Mouse (Mus musculus): ENCODE measurements at regions not wholly inside any gene's neighbourhood (a gene's known extent, or its start where the extent isn't known, plus 50 kb on each side); places are given as distances from the start of the nearest gene placed in this dataset.
A peak's percentile ranks its signal among the peaks of the same experiment; 100 is the strongest.
"Not testable (repeated sequence)": the region's sequence is repeated elsewhere in the genome, so short reads cannot be mapped to it uniquely, and the experiment has no call there.

DNA sequence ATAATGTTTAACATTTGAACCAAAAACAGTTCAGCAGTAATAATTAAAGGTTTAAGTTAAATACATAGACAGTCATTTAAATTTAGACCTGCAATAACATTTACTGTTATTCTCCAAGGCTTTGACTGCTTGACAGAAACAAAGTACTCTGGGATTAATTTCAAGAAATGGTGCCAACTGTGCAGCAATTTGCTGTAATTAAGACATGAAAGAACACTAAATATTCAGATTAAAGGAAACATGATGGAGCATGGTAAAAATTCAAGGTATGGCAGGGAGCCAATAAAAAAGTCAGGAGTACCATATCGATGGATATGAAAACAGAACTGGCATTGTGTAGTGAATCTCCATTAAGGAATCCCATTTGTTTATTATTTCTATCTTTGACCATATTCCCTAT lies 352.3 kb downstream of the Gm8797 start:
- 21% methylated on average over 1 of the region's 1 CpGs for WGBS
- Histone ChIP-seq H3K9me3 (ENCODE audit: control insufficient read depth, low read length) (no peaks in the 10 kb centered on the region), H3K36me3 (ENCODE audit: control insufficient read depth, insufficient read depth) (no peaks in the 10 kb centered on the region), H3K4me1 (replicated peaks; ENCODE audit: control insufficient read depth, insufficient read depth, low read length) (no peaks in the 10 kb centered on the region), H3K27me3 (replicated peaks; ENCODE audit: control insufficient read depth, insufficient read depth, low read length) (no peaks in the 10 kb centered on the region), H3K4me3 (replicated peaks; ENCODE audit: low read length) (no peak overlapping the region), H3K27ac (ENCODE audit: low read length) (no peak overlapping the region), H3K4me2 (ENCODE audit: low read length) (no peak overlapping the region), H3K9ac (replicated peaks; ENCODE audit: low read depth, low read length) (no peak overlapping the region)
- peak; percentile 27; the same call in 1 of the 2 replicates for ATAC-seq

DNA sequence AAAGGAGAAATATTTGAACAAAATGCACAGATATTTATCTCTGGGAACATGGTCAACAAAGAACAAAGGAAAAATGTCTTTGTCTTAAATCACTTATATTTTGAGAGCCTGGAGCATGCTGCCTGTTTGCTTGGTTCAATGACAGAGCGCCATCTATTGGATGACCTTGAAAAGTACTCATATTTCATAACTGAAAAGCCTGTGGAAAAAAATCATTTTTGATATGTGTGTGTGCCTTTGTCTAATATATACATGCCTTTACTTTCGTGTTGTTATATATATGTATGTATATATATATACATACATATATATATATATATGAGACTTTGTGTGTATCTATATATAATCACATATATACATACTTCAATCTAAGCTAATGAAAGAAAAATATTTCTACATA lies 356.1 kb downstream of the Gm8797 start:
- H3K27me3 ChIP-seq (replicated peaks; ENCODE audit: control insufficient read depth, insufficient read depth, low read length) = no peaks in the 10 kb centered on the region
- no peaks in the 10 kb centered on the region for H3K36me3 ChIP-seq (ENCODE audit: control insufficient read depth, insufficient read depth)
- no peaks in the 10 kb centered on the region for H3K9me3 ChIP-seq (ENCODE audit: control insufficient read depth, low read length)
- H3K4me1 ChIP-seq (replicated peaks; ENCODE audit: control insufficient read depth, insufficient read depth, low read length) = no peaks in the 10 kb centered on the region
- no peak overlapping the region for H3K4me2 ChIP-seq (ENCODE audit: low read length)
- ATAC-seq = peak; percentile 83
- 10% methylated on average over 2 of the region's 2 CpGs for WGBS
- no peak overlapping the region for H3K4me3 ChIP-seq (replicated peaks; ENCODE audit: low read length)
- H3K27ac ChIP-seq (ENCODE audit: low read length) = no peak overlapping the region
- H3K9ac ChIP-seq (replicated peaks; ENCODE audit: low read depth, low read length) = no peak overlapping the region

DNA sequence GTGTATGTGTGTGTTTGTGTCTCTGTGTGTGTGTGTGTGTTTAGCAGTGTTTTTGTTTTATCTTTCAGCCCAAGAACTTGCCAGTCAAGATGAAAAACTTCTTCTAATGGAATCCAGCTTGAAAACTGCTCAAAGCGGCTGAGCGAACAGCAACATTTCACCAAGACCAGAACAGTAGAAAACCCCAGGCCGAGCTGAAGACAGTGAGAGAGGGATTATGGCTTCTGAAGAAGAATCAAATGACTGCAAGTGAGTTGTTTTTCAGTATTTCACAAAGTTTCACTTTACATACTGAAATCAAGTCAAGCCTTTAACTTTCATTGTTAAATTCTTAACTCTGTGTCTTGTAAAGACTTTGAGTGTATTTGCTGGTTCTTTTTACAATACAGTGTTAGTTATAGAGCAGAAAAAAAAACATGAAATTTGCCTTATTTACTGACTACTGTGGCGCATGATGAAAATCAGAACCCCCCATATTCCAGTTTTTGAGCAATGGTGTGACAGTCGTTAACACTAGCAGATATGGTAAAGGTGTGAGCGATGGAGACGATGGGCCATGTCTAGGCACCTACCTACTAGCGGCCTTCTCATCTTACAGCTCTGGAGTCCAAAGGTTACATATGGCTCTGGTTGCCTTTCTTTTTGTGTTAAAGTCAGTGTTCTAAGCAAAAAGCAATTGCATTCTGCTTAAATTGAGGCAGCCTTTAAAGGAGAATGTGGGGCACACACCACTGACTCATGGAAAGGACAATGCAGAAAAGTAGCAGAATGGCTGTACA lies 357.0 kb downstream of the Gm8797 start:
- no peaks in the 10 kb centered on the region for H3K4me1 ChIP-seq (replicated peaks; ENCODE audit: control insufficient read depth, insufficient read depth, low read length)
- no peak overlapping the region for H3K4me2 ChIP-seq (ENCODE audit: low read length)
- H3K9ac ChIP-seq (replicated peaks; ENCODE audit: low read depth, low read length) = no peak overlapping the region
- H3K4me3 ChIP-seq (replicated peaks; ENCODE audit: low read length) = no peak overlapping the region
- no peaks in the 10 kb centered on the region for H3K27me3 ChIP-seq (replicated peaks; ENCODE audit: control insufficient read depth, insufficient read depth, low read length)
- no peak for ATAC-seq
- H3K36me3 ChIP-seq (ENCODE audit: control insufficient read depth, insufficient read depth) = no peaks in the 10 kb centered on the region
- no peaks in the 10 kb centered on the region for H3K9me3 ChIP-seq (ENCODE audit: control insufficient read depth, low read length)
- 84% methylated on average over 8 of the region's 8 CpGs for WGBS
- no peak overlapping the region for H3K27ac ChIP-seq (ENCODE audit: low read length)

DNA sequence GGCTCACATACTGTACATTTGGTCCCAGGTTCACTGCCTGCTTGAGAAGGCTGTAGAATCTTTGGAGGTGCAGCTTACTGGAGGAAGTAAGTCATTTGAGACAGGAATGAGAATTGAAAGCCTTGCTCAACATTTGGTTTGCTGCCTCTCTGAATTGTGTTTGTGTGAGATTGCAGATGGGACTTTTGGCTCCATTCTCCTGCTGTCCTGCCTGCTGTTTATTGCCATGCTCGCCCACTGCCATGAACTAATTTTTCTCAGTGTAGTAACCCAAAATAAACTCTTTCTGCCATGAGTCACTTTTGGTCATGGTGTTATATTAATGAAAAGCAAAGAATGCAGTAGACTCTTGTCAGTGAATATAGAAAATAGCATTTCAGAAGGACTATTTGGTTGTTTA lies 368.1 kb downstream of the Gm8797 start:
- 71% methylated on average over 1 of the region's 1 CpGs for WGBS
- no peak for ATAC-seq

DNA sequence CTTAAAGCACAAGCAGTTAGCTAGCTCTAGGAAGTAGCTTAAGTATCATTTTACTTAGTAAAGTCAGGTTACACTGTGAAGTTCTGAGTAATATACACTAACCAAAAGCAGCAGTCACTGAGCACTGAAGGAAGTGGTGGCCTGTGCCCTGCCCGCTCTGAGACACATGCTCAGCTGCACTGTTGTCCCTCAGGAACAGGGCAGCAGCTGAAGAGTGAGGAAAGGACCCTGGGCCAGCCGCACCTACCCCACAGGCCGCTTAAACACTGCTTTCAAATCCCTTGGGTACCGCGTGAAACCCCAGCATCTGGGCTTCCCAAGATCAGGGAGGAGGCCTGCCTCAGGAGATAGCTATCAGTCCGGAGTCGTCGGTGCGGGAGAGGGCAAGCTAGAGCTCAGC lies 385.1 kb downstream of the Gm8797 start:
- WGBS = 88% methylated on average over 9 of the region's 9 CpGs
- H3K4me1 ChIP-seq (replicated peaks; ENCODE audit: control insufficient read depth, insufficient read depth, low read length); H3K36me3 ChIP-seq (ENCODE audit: control insufficient read depth, insufficient read depth); H3K4me2 ChIP-seq (ENCODE audit: low read length); H3K27ac ChIP-seq (ENCODE audit: low read length); ATAC-seq; H3K9me3 ChIP-seq (ENCODE audit: control insufficient read depth, low read length); H3K27me3 ChIP-seq (replicated peaks; ENCODE audit: control insufficient read depth, insufficient read depth, low read length); H3K9ac ChIP-seq (replicated peaks; ENCODE audit: low read depth, low read length); H3K4me3 ChIP-seq (replicated peaks; ENCODE audit: low read length): not testable (repeated sequence)

More for the DNA sequence above, 368.1 kb downstream of the Gm8797 start:
- Histone ChIP-seq H3K36me3 (ENCODE audit: control insufficient read depth, insufficient read depth) (no peaks in the 10 kb centered on the region), H3K9ac (replicated peaks; ENCODE audit: low read depth, low read length) (no peak overlapping the region), H3K27ac (ENCODE audit: low read length) (no peak overlapping the region), H3K4me2 (ENCODE audit: low read length) (no peak overlapping the region), H3K27me3 (replicated peaks; ENCODE audit: control insufficient read depth, insufficient read depth, low read length) (no peaks in the 10 kb centered on the region), H3K4me1 (replicated peaks; ENCODE audit: control insufficient read depth, insufficient read depth, low read length) (no peaks in the 10 kb centered on the region), H3K4me3 (replicated peaks; ENCODE audit: low read length) (no peak overlapping the region), H3K9me3 (ENCODE audit: control insufficient read depth, low read length) (no peaks in the 10 kb centered on the region)

DNA sequence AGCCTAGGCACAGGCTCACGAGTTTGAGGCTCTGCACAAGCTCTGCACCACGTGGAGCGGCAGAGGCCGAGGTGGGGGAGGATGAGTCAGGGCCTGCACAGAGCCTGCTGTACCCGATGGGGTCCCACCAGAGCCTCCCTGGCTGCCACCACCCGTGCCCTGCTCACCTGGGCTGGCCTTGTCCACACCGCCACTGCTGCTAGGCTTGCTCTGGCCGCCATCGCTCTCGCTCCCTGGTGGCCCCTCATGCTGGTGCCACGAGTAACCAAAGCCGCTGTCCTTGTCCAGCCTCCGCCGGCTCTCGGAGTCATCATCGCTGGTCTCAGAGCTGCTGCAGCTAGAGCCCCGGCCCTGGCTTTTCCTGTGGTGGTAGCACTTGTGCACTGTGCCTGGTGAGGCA lies 386.8 kb downstream of the Gm8797 start:
- H3K4me2 ChIP-seq (ENCODE audit: low read length) = no peak overlapping the region
- no peak overlapping the region for H3K27ac ChIP-seq (ENCODE audit: low read length)
- no peak for ATAC-seq
- 97% methylated on average over 17 of the region's 17 CpGs for WGBS
- no peaks in the 10 kb centered on the region for H3K27me3 ChIP-seq (replicated peaks; ENCODE audit: control insufficient read depth, insufficient read depth, low read length)
- no peaks in the 10 kb centered on the region for H3K4me1 ChIP-seq (replicated peaks; ENCODE audit: control insufficient read depth, insufficient read depth, low read length)
- no peaks in the 10 kb centered on the region for H3K9me3 ChIP-seq (ENCODE audit: control insufficient read depth, low read length)
- H3K4me3 ChIP-seq (replicated peaks; ENCODE audit: low read length) = no peak overlapping the region
- H3K9ac ChIP-seq (replicated peaks; ENCODE audit: low read depth, low read length) = no peak overlapping the region
- H3K36me3 ChIP-seq (ENCODE audit: control insufficient read depth, insufficient read depth) = no peaks in the 10 kb centered on the region

DNA sequence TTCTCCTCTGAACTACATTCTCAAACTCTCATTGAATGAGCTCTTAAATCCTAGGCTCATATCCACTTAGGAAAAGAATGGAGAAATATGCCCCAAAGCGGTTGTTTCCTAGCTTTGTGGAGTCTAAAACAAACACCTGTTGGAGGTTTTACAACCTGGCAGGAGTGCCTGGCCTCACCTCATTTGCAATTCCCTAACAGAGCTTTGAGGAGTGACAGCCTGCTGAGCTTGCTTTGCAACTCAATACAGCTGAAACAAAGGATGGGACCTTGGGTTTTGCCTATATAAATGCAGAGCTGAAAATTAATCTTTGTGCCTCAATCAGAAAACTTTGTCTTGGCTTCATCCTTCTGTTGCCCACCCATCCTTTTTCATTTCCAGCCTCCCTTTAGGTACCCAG lies 423.2 kb downstream of the Gm8797 start:
- no peaks in the 10 kb centered on the region for H3K36me3 ChIP-seq (ENCODE audit: control insufficient read depth, insufficient read depth)
- H3K27ac ChIP-seq (ENCODE audit: low read length) = no peak overlapping the region
- no peaks in the 10 kb centered on the region for H3K4me1 ChIP-seq (replicated peaks; ENCODE audit: control insufficient read depth, insufficient read depth, low read length)
- no peak overlapping the region for H3K9ac ChIP-seq (replicated peaks; ENCODE audit: low read depth, low read length)
- H3K27me3 ChIP-seq (replicated peaks; ENCODE audit: control insufficient read depth, insufficient read depth, low read length) = no peaks in the 10 kb centered on the region
- no peaks in the 10 kb centered on the region for H3K9me3 ChIP-seq (ENCODE audit: control insufficient read depth, low read length)
- ATAC-seq = no peak
- WGBS = 23% methylated on average over 1 of the region's 1 CpGs
- H3K4me3 ChIP-seq (replicated peaks; ENCODE audit: low read length) = no peak overlapping the region
- no peak overlapping the region for H3K4me2 ChIP-seq (ENCODE audit: low read length)

DNA sequence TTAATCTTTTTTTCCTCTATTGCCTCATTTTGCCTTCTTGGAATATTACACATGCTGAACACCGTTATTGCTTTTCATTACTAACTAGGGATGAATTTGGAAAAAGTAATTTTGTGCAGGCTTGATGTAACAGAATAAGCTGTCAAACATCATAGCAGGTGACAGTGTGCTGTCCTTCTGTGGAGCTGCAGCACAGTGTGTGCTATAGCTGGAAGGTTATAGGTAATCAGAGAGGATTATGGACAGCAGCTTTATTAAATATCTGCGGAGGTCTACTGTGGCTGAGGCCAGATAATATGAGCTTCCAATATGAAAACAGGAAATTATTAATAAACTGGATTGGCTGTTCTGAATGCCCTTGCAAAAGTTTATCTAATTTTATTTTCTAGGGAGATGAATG lies 431.9 kb downstream of the Gm8797 start:
- H3K4me2 ChIP-seq (ENCODE audit: low read length) = no peak overlapping the region
- no peak overlapping the region for H3K27ac ChIP-seq (ENCODE audit: low read length)
- no peak for ATAC-seq
- H3K36me3 ChIP-seq (ENCODE audit: control insufficient read depth, insufficient read depth) = no peaks in the 10 kb centered on the region
- no peaks in the 10 kb centered on the region for H3K9me3 ChIP-seq (ENCODE audit: control insufficient read depth, low read length)
- 87% methylated on average over 2 of the region's 2 CpGs for WGBS
- no peaks in the 10 kb centered on the region for H3K27me3 ChIP-seq (replicated peaks; ENCODE audit: control insufficient read depth, insufficient read depth, low read length)
- H3K4me3 ChIP-seq (replicated peaks; ENCODE audit: low read length) = no peak overlapping the region
- H3K9ac ChIP-seq (replicated peaks; ENCODE audit: low read depth, low read length) = no peak overlapping the region
- no peaks in the 10 kb centered on the region for H3K4me1 ChIP-seq (replicated peaks; ENCODE audit: control insufficient read depth, insufficient read depth, low read length)

DNA sequence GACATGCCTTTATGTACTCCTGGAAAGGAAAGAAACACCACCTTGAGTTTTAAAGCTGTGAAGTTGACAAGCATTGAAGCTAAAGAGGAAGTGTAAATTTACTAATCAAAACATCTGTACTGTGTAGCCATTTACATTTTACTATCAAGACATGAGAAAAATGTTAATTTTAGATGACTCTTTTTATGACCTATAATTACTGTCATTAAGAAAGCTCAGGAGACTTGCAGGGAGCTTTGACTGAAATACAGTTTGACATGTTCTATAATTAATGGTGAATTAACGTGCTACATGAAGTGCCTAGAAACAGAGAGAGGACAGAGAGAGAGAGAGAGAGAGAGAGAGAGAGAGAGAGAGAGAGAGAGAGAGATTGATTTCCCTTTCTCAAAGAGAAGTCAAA lies 432.8 kb downstream of the Gm8797 start:
- Histone ChIP-seq H3K36me3 (ENCODE audit: control insufficient read depth, insufficient read depth) (no peaks in the 10 kb centered on the region), H3K9ac (replicated peaks; ENCODE audit: low read depth, low read length) (no peak overlapping the region), H3K27ac (ENCODE audit: low read length) (no peak overlapping the region), H3K27me3 (replicated peaks; ENCODE audit: control insufficient read depth, insufficient read depth, low read length) (no peaks in the 10 kb centered on the region), H3K4me2 (ENCODE audit: low read length) (no peak overlapping the region), H3K9me3 (ENCODE audit: control insufficient read depth, low read length) (no peaks in the 10 kb centered on the region), H3K4me3 (replicated peaks; ENCODE audit: low read length) (no peak overlapping the region), H3K4me1 (replicated peaks; ENCODE audit: control insufficient read depth, insufficient read depth, low read length) (no peaks in the 10 kb centered on the region)
- WGBS = 28% methylated on average over 1 of the region's 1 CpGs
- ATAC-seq = peak; percentile 89

DNA sequence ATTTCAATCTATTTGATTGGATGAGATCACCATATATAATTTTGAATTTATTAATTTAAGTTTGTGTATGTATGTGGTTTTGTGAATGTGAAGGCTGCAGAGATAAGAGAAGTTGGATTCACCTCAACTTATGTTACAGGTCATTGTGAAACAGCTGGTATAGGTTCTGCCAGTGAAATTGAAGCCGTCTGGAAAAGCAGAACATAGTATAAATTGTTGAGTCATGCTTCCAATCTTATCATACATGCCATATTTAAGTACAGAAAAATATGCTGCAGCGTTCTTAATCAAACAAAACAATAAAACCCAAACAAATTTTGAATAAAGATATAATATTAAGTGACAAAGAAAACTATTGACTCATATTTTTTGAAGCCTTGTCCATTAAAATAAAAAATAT lies 415.6 kb downstream of the 1700008P02Rik start:
- ATAC-seq = no peak
- Histone ChIP-seq H3K9me3 (ENCODE audit: control insufficient read depth, low read length) (no peaks in the 10 kb centered on the region), H3K27me3 (replicated peaks; ENCODE audit: control insufficient read depth, insufficient read depth, low read length) (no peaks in the 10 kb centered on the region), H3K9ac (replicated peaks; ENCODE audit: low read depth, low read length) (no peak overlapping the region), H3K36me3 (ENCODE audit: control insufficient read depth, insufficient read depth) (no peaks in the 10 kb centered on the region), H3K27ac (ENCODE audit: low read length) (no peak overlapping the region), H3K4me3 (replicated peaks; ENCODE audit: low read length) (no peak overlapping the region), H3K4me1 (replicated peaks; ENCODE audit: control insufficient read depth, insufficient read depth, low read length) (no peaks in the 10 kb centered on the region), H3K4me2 (ENCODE audit: low read length) (no peak overlapping the region)
- 82% methylated on average over 2 of the region's 2 CpGs for whole genome bisulfite sequencing

All from forebrain, embryonic 16.5 days (tissue).